Mouse (Mus musculus) megakaryocyte, embryonic 14.5 days (primary cell): ENCODE measurements at regions not wholly inside any gene's neighbourhood (a gene's known extent, or its start where the extent isn't known, plus 50 kb on each side); places are given as distances from the start of the nearest gene placed in this dataset.

Experiments
- FLI1 ChIP-seq: IDR thresholded peaks from 2 replicates; pipeline ENCODE4 v1.6.1; 2012; ENCODE audit warnings: low read length, inconsistent platforms, mixed read lengths
- GATA1 ChIP-seq: IDR thresholded peaks from 3 replicates; pipeline ENCODE4 v1.6.1; 2012; ENCODE audit warnings: mixed read lengths, low read length, inconsistent platforms, borderline replicate concordance

GRCm38 (mm10) chr12:117404157-117404752, 112.0 kb upstream of the Rapgef5 start:
- TF ChIP-seq GATA1 (no peak), FLI1 (no peak)
